Mouse (Mus musculus) embryonic fibroblast, embryonic 13.5 days (primary cell): ENCODE measurements around the gene Pde4d. TPM values are rescaled to one million over a fixed set of nuclear protein-coding genes. Genes with fewer than 3 reads are reported as not detected.
A peak's percentile ranks its signal among the peaks of the same experiment; 100 is the strongest.
"Not testable (repeated sequence)": the region's sequence is repeated elsewhere in the genome, so short reads cannot be mapped to it uniquely, and the experiment has no call there.

ENCODE experiments used
- H3K27ac ChIP-seq: 2 replicates; pipeline ENCODE4 v1.5.1; 2012; ENCODE audit warnings: low read length, control low read depth, inconsistent platforms; ENCODE audit not compliant: insufficient read depth
- H3K4me1 ChIP-seq: 2 replicates; pipeline ENCODE4 v1.6.1; 2011; ENCODE audit warnings: low read length; ENCODE audit not compliant: control insufficient read depth, insufficient read depth
- H3K4me3 ChIP-seq: 2 replicates; pipeline ENCODE4 v1.5.1; 2011; ENCODE audit warnings: mild to moderate bottlenecking, control low read depth, low read length; ENCODE audit not compliant: insufficient read depth
- CTCF ChIP-seq: IDR thresholded peaks from 2 replicates; pipeline ENCODE4 v1.5.1; 2011; ENCODE audit warnings: mild to moderate bottlenecking, control low read depth, low read length, moderate library complexity, borderline replicate concordance; ENCODE audit not compliant: insufficient read depth
- POLR2A ChIP-seq: IDR thresholded peaks from 2 replicates; pipeline ENCODE4 v1.6.1; 2011; ENCODE audit warnings: low read depth, mild to moderate bottlenecking, control low read depth, low read length, moderate library complexity
- polyA plus RNA-seq: library from polyadenylated mRNA; stranded (reverse); fragments of >200 nt; gene quantifications from 2 replicates; pipeline ENCODE4 v1.2.4, GENCODE M21; 2011; ENCODE audit warnings: low read depth; ENCODE audit not compliant: missing spikeins, insufficient read length

Gene Pde4d
- polyA plus RNA-seq, 1 experiment: 26.9 TPM

DNA sequence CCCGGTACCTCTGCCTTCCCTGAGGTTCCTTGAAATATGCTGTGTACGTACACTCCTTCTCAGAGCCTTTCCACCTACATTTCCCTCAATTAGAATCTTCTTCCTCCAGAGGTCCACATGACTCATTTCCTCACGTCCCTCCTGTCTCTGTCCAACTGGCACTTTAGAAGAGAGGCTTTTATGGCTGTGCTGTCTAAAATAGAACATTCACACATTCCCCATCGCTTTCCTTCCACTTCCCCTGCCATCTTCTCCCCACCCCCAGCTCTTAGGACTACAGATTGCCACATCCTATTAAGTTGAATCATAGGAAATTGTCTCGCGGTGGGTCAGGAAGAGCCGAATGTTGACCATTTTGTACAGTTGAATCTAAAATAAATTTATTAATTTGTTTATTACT lies 326.1 kb downstream of the Pde4d start:
- H3K4me3 ChIP-seq: no peak overlapping the region
- H3K27ac ChIP-seq: peak overlapping the region; percentile 88
- no peak for TF ChIP-seq CTCF
- TF ChIP-seq POLR2A: no peak
- H3K4me1 ChIP-seq: peaks cover 4% of the 10 kb centered on the region

DNA sequence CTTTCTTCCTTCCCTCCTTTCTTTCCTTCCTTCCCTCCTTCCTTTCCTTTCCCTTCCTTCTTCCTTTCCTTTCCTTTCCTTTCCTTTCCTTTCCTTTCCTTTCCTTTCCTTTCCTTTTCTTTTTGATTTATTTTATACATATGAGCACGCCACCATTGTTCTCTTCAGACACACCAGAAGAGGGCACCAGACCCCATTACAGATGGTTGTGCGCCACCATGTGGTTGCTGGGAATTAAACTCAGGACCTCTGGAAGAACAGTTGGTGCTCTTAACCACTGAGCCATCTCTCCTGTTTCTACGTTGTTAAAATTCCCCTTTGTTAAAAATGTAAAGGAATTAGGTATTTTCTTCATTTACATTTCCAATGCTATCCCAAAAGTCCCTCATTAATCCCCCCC lies 347.9 kb downstream of the Pde4d start:
- not testable (repeated sequence) for H3K4me1 ChIP-seq, H3K27ac ChIP-seq, H3K4me3 ChIP-seq

DNA sequence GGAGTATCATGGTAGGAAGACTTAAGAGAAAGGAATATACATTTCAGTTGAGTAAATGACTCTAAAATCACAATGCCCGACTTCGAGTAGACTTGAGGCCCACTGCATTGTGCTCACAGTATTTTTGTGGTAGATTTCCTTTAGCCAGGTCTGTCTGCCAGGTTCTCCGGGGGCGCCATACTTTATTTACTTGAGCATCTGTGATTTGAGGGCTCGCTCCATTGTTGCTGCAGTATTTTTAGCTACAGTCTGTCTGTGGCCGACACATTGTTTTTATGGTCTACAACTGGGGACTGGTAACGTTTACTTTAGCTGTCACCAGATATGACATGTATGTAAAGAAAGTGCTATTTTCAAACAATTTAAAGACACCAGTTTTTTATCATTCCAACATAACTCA lies 359.4 kb downstream of the Pde4d start:
- H3K4me1 ChIP-seq: peaks cover 2% of the 10 kb centered on the region; the same call in 1 of the 2 replicates
- TF ChIP-seq CTCF (no peak), POLR2A (no peak)
- no peak overlapping the region for H3K4me3 ChIP-seq
- H3K27ac ChIP-seq: no peak overlapping the region

DNA sequence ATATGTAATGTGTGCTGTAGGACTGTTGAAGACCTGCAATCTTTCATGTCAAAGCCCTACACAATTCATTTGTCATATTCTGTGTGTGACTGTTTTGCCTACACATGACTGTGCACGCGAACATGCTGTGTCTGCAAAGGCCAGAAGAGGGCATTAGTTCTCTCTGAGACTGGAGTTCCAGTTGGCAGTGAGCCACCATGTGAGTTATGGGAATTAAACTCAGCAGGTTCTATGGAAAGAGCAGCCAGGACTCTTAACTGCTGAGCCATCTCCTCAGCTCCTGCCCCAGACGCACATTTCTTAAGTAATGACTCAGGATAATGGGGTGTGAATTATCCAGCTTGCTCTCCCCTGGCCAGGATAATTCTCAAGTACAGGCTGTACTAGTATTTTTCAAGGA lies 363.2 kb downstream of the Pde4d start:
- H3K4me3 ChIP-seq: no peak overlapping the region
- H3K4me1 ChIP-seq: peaks cover 2% of the 10 kb centered on the region; the same call in 1 of the 2 replicates
- H3K27ac ChIP-seq: no peak overlapping the region
- TF ChIP-seq POLR2A: no peak
- TF ChIP-seq CTCF: peak; percentile 67; the same call in 1 of the 2 replicates

DNA sequence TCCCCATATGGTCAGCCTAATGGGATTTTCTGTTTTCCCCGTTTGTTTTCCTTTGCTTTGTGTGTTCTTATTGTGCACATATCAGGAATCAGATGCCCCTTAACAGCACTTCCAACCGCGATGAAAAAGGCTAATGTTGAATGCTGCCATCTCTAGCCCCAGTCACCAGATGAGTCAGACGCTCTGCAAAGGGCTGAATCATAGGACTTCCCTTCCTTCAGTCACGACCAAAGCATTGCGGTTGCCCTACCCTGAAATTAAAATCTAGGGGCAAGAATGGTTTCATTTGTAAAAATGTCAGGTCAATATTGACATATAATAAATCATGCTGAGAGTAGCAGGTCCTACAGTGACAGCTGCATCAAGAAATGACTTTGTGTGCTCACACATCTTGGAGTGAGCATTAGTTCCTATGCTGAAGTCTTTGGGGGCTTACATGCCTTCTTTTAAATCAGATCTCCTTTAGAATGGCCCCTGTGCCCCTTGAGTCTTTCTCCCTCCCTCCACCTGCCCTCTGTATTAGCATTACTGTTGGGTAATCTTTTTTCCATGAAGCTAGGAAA lies 370.2 kb downstream of the Pde4d start:
- peak overlapping the region; percentile 60; the same call in 1 of the 2 replicates for H3K27ac ChIP-seq
- H3K4me1 ChIP-seq: peaks cover 6% of the 10 kb centered on the region; the same call in 1 of the 2 replicates
- TF ChIP-seq POLR2A (no peak), CTCF (no peak)
- no peak overlapping the region for H3K4me3 ChIP-seq

DNA sequence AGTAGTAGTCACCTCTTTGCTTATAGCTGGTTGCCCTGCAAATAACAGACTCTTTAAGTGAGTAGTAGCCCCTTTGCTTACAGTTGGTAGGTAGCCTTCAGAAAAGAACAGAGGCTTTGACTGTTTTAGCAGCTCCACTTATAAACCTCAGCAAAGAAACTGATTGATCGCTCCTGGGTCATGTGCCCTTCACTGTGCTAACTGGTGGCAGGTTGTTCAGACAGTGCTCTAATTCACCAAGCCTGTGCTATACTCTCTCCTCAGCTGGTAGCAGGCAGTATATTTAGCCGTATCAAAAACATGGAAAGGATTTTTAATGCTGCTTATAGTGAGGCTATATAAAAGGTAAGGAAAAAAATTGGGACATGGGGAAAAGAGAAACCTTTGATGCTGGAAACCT lies 370.7 kb downstream of the Pde4d start:
- TF ChIP-seq POLR2A (no peak), CTCF (no peak)
- Histone ChIP-seq H3K27ac (peak overlapping the region; percentile 46; the same call in 1 of the 2 replicates), H3K4me3 (no peak overlapping the region), H3K4me1 (peaks cover 6% of the 10 kb centered on the region; the same call in 1 of the 2 replicates)

DNA sequence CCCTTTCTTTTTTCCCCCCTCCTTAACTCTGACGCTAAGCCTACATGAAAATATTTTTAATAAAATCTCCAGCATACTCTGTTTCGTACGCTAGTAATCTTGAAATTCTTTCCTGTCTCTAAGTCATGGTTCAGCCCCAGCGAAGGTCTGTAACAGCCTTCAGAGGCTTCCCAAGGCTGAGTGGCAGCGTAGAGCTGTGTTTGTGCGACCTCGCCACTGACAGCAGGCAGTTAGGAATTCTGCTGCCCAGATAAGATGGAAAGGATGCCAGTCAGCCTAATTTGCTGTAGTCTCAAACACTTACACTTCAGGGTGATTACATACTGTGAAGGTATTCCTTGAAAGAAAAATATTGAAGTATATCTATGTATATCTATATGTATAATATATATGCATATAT lies 371.5 kb downstream of the Pde4d start:
- Histone ChIP-seq H3K4me1 (peaks cover 6% of the 10 kb centered on the region; the same call in 1 of the 2 replicates), H3K4me3 (no peak overlapping the region), H3K27ac (no peak overlapping the region)
- TF ChIP-seq CTCF: no peak
- no peak for TF ChIP-seq POLR2A

DNA sequence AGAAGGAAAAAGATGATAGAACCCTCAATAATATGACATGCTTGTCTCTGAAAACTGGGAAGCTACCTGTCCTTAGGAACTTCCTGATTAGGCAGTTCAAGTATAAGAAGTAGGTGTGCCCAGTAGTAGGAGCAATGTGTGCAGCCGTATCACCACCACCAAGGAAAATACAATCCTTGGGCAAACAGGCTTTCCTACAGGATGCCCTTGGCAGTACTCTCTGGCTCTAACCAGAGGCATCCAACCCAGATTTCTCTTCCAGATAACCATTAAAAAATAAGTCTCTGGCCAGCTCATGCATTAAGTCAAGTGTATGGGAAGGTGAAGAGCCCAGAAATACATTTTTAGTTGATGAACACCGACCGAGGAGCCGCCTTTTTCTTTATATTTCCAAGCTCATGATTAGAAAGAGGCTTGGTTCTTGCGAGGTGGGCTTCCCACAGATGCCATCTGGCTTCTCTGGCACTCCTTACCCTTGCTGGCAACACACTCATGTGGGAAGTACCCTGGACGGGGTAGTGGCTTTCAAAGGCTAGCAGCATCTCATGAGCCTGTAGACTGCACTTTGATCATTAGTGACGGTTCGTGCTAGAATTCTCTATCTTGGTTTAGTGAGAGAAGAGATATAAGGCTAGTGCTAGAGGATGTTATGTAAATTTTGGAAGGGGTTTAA lies 375.0 kb downstream of the Pde4d start:
- TF ChIP-seq CTCF (no peak), POLR2A (no peak)

DNA sequence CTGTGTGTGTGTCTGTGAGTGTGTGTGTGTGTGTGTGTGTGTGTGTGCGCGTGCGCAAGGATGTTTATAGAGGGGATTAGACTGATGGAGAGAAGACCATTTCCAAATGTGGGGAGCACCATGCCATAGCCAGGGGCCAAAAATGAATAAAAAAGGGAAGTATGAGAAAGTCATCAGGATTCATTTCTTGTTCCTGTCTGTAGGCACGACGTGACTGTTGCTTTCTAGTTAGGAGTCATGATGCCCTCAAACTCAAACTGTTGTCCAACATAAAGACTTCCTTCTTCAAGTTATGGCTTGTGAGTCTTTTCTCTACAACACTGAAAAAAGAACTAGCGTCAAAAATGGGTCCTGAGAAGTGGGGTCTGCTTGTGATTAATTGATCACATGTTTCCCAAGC lies 375.8 kb downstream of the Pde4d start:
- Histone ChIP-seq H3K4me1 (peaks cover under 1% of the 10 kb centered on the region; the same call in 1 of the 2 replicates), H3K4me3 (no peak overlapping the region), H3K27ac (no peak overlapping the region)
- TF ChIP-seq POLR2A: no peak

More for the DNA sequence above, 375.0 kb downstream of the Pde4d start:
- Histone ChIP-seq H3K27ac (no peak overlapping the region), H3K4me3 (no peak overlapping the region), H3K4me1 (peaks cover 6% of the 10 kb centered on the region; the same call in 1 of the 2 replicates)

DNA sequence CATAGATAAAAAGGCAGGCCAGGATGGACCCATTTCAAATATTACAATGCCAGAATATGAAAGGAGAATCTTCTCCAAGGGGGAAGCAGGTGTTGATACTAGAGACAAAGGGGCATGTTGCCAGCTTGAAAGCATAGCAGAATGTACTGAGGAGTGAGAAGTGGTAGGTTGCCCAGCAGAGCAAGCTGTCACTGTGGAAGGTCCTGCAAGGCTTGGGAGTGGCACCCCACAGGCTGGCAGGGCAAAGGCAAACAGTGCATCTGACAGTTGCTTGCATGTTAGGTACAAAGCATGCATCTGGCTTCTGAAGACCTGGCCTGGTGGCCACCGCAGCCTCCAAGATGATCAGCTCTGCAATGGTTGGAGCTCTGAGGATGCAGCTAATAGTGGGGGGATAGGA lies 384.4 kb downstream of the Pde4d start:
- TF ChIP-seq CTCF: no peak
- TF ChIP-seq POLR2A: no peak
- Histone ChIP-seq H3K4me1 (no peaks in the 10 kb centered on the region), H3K27ac (no peak overlapping the region), H3K4me3 (no peak overlapping the region)

DNA sequence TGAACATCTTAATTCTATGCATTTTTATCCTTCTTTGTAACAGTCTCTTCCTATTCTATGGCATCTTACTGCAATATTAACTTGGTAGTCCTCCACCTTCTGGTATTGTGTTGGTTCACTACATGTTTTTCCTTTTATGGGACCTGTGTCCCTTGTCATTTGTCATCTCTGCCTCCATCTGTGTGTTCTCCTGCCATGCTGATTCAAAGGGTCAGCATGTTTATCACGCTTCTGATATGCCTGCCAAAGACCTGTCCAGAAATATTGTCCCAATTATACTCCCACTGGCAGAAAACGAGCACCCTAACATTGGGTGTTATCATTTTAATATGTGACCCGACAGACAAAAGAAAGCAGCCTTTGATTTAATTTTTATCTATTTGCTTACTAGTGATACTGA lies 386.6 kb downstream of the Pde4d start:
- Histone ChIP-seq H3K4me3 (no peak overlapping the region), H3K4me1 (no peaks in the 10 kb centered on the region)
- TF ChIP-seq CTCF (no peak), POLR2A (no peak)

DNA sequence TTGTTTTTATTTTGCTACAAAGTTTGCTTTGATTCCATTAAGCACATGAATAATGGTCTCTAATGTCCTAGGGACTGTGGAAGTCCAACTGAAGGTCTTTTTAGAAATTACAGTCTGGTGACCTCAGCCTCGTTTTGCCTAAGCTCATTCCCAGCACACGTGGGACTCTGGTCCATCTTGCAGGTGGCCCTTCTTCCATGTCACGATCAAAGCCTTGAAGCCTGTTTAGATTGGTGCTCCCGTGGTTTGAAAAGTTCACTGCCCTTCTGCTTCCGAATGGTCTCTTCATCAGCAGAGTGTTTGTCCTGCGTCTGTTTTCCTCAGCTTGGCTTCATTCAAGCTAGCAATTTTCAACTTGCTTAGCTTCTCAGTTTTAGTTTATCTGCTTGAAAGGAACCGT lies 389.4 kb downstream of the Pde4d start:
- Histone ChIP-seq H3K4me1 (no peaks in the 10 kb centered on the region), H3K27ac (no peak overlapping the region), H3K4me3 (no peak overlapping the region)
- TF ChIP-seq CTCF (no peak), POLR2A (no peak)

More for the DNA sequence above, 386.6 kb downstream of the Pde4d start:
- no peak overlapping the region for H3K27ac ChIP-seq
